Mouse (Mus musculus) left cerebral cortex, adult 11 months (tissue): ENCODE data around the gene Lancl1.

ENCODE experiments used
- DNase-seq: peaks from one replicate; pipeline ENCODE4 v3.0.0; 2022; ENCODE audit warnings: low spot score

Gene Lancl1

DNA sequence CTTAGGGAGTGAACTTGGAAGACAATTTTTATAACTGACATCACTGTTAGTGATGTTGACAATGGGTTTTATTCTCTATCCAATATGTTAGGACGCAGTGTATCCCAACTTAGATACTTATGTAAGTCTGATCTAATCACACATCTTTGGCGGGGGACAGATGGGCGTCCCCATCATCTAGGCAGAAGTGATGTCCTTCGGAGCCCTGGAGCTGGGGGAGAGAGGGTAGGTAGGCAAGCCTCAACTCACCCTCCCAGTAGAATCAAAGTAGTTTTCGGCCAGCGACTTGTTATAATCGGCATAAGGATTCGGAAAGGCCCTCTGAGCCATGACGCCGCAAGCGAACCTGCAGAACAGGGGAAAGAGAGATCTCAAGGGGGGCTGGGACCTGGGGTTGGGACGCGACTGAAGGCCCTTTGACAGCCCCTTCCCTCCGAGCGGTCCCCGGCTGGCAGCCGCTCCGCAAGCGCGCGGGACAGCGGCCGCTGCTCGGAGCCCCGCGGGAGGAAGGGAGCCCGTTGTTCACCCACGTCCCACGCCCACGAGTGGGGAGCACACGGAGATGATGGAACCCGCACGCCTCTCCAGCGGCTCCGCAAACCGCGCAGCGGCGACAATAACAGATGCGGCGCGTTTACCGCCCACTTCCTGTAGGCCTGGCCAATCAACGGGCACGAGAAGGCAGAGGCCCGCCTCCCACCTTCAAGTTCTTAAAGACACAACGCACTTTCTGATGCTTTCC, at the start of gene Lancl1:
Gene Lancl1, minus strand, starts transcription at position 627 of the 742 bp plus-strand sequence.
- DNase-seq, result peak; percentile 87

DNA sequence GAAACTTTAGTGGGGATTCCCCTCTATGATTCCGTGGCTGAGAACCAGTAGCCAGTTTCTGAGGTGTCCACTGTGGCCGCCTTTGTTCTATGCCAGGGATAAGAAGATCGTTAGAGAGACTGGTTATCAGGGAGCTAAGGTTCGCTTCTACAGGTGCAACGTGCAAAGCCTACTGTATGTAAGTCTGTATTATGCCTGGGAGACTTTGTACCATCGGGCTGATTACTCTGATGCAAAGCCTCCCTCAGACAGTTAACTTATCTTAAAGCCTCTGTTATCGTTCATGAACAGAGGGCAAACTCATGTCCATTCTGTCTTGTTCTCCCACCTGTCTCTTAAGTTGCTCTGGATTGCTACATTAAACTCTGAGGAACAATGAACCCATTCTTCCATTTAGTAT, 40.5 kb upstream of the Lancl1 start:
- no peak for DNase-seq

DNA sequence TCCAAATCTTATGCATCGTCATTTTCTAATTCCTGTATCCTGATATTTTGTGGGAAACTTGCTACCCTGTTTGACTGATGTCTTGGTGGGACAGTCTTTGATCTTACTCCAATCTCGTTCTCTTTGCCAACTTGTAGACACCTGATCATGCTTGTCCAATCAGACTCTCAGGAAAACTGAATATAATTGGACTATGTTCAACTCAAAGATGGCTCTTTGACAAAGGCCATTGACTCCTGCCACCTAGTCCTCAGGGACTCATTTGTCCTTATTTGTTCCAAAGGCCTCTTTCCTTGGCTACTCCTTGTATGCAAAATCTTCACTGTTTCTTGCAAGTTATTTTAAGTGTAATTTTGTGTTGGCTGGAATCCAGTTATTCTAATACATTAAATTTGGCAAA, 40.0 kb upstream of the Lancl1 start:
- no peak for DNase-seq

DNA sequence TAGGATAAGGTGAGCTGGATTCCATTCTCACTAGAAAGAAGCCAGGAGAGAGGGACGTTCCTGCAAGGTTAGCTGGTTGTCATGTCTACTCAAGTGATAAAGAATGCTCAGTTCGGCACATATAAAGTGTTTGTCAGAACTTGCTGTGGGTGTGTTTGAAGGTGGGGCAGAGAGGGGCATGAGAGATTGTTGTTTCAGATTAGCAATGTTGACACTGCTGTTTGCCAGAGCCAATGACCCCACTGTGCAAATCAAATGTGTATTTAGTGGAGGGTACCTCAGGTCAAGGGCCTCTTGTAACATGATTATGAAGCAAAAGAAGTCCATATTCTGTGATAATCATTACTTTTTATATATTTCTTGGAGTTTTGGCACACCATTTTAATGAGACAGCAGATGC, 39.1 kb upstream of the Lancl1 start:
- DNase-seq, result no peak

DNA sequence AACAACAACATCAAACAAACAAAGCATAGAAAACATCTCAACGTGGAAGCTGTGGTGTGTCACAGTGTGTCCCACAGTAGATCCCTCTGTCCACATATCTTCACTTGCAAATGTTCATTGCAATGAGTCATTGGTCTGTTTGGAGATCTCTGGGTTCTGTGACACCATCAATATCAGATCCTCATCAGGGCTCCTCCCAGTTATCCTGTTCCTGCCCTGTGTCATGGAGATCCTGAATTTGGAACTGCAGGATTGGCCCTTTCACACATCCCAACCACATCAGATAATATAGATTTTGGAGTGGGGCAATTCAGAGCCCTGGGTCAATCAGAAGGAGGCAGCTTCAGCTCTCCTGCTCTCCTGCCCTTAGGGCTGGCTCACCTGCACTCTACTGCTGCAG, 28.9 kb upstream of the Lancl1 start:
- DNase-seq, result no peak

DNA sequence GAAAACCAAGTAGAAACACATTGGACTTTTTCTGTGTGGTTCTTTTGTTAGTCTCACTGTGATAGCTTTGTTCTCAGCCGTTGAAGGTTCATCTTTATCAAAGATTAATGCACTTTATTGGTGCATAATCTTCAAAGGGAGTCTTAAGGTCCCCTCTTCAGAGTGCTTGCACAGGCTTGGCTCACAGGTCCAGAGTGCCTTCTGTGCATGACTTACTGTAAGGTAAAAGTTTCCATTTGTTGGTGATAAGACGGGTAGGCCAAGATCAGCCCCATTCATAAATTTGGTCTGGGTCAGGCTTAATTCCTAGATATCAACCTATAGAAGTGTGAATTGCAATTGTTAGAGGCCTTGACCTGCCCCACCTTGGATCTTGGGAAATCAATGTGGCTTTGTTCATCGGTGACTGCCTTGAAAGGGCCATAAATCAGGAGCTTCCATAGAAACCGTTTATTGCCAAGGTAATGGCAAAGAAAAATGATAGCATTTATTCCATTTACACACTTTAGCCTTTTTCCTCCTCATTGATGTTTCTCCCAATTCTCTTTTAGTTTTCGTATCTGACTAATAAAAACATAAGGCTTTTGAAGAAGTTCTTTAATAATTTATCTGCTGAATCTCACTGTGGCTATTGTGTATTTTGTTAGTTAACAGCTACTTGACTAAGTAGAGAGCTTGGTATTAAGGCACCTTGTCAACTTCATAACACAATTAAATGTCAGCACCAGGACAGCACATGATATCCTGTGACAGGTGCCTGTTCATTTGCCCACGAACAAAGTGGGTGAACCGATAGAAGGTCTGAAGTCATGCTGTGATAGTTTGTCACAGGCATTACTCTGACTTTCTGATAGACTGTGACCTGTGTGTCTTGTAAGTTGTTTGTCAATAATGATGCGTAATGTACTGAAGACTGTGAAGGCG, 26.9 kb upstream of the Lancl1 start:
- no peak for DNase-seq

DNA sequence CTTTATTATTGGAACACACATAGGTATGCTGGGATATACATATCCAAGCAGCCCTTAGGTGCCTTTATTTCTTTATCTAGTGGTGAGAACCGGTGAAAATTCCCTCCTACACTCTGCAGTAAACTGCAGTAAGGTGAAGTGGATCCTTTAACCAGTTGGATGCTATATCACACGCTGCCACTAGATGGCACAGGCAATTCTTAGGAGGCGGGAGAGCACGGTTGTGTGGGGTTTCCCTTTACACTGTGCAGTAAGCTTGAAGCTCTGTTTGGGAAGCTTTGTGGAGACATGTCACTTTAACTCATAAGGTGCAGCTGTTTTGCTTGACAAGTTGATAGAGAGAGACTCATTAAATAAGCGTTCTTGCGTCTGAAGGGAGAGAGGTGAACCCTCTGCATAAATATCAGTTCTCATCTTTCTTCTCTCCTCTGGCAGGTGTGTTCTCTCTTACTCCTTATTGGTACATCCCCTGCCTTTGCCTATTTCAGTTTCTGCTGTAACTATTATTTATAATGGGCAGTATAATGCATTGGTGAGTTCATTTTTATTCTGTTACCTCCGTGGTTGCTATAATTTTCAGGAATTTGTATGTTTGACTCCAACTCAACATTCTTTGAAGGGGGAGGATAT, 22.9 kb upstream of the Lancl1 start:
- peak; percentile 53 for DNase-seq

DNA sequence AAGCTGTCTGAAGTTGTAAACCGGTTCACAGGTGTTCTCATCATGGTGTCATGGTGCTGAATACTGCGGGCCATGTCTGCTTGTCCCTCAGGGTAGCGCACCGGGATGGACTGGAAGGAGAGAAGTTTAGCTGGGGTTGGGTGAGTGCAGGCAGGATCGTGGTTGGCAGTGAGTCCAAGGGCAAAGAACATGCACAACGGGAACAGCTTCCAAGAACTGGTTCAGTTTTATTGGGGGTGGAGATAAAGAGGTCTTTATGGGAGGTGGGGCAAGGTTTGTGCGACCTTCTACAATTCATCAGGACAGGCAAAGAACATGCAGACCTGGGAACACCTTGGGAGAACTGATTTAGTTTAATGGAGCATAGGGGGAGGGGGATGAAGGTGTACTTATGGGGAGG, 17.1 kb upstream of the Lancl1 start:
- DNase-seq, result no peak

DNA sequence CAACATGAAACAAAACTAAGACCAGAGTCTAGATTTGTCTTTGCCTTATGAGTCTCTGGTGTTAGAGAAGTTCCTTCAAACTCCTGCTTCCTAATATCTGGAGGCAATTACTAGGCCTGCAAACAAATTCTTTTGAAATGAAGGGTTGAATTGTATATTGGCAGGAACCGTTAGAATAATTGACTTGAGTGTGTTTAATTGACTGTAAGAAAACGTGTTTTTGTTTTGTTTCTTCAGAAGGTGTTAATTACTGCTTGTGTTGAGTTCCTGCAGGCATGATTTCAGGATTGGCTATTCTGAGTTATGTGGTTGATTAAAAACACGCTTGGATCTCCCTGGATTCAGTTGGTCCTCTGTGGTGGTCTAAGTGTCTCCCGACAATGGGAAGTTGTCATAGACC, 14.0 kb upstream of the Lancl1 start:
- DNase-seq, result no peak

DNA sequence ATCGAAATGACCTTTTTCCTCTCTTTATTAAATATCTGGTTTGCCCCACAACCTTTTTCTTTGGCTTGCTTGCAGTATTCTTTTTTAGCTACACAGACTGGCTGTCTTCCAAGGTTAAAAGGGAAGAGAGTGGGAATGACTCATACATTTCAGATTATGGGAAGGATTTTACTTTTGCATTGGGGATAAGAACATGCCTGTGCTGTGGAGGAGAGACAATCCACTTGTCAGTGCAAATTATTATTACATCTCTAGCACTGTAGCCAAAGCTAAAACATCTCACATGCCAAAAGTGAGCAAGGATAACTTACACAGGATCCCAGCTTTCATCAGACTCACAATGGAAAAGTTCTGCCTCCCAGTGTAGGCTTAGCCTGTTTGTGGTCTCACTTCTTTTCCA, 10.9 kb upstream of the Lancl1 start:
- DNase-seq, result no peak

DNA sequence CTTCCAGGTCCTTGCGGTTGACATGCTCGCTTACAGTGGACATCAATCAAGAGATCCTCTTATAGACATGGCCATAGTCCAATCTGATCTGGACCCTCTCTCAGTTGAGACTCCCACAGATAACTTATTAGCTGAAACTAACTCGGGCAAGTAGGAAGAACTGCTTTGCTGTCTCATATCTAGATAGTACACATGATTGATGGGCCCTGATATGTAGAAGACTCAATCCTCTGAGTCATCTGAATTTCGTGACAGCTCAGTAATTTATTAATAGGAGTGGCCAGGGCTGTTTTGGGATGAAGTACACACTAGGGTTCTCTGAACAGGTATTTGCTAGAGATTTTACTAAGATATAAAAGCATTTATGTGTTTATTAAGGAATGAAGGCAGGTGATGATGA, 10.0 kb upstream of the Lancl1 start:
- DNase-seq, result no peak

DNA sequence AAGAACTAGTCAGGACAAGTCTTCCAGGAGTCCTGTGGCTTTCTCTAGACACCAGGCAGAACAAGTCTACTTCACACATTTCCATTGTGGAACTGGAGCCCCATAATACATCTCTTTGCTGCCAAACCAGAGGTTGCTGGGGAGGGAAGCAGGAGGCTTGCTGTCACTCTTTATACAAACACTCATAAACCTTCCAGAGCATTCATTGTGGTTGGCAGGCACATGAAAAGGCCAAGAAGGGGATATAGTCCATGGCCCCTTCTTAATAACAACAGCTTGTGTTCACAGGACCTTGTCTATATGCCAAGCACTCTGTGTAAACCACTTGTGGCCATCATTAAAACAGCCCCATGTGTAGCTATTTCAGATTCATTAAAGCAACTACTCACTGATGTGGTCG, 6.4 kb upstream of the Lancl1 start:
- DNase-seq, result no peak

DNA sequence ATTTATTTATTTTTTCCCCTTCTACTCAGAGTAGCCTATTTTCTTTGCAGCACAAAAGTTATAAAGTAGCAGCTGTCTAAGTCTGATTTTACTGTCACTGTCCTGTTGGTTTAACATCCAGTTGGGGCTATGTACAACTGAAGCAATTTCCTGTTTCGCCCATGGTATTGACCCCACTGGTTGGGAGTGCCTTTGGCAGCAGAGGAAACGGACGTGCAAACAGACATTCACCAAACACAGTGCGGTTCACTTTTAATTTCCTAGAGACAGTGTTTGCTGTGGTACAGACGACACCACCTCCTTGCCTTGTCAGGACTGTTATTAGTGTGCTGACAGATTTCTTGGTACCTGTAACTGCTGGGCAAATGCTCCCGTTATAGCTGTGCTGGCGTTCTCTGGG, 3.9 kb upstream of the Lancl1 start:
- no peak for DNase-seq

DNA sequence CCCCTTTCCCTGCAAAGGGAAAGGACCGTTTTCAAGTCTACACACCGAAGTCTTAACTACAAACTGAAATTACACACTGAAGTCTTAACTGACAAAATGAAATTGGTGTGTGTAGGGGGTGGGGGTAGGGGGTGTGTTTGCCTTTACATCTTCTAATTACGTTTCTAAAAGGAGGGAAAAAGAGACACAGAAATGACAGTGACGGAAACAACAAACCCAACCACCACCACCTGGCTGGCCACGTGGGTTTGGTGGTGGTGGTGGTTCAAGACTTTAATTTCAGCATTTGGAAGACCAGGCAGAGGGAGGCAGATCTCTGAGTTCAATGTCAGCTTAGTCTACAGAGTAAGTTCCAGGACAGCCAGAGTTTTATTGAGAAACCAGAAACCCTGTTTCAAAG, 411 bp upstream of the Lancl1 start:
- DNase-seq, result no peak

DNA sequence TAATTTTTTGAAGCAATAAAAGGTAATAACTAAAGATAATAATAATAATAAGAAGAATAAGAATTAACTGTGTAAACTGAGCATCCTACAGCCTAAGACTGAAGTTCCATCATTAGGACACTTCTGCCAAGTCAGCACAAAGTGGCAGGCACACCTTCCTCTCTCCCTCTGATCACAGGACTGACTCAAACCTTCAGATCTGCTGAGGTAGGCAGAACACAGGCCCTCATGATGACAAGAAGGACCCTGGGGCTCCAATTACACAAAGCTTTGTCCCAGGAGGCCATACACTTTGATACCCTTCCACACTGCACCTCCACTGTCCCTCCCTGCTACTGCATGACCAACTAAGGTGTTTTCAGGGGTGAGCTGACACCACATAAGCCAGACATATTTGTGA, 1.5 kb downstream of the Lancl1 start:
- no peak for DNase-seq

DNA sequence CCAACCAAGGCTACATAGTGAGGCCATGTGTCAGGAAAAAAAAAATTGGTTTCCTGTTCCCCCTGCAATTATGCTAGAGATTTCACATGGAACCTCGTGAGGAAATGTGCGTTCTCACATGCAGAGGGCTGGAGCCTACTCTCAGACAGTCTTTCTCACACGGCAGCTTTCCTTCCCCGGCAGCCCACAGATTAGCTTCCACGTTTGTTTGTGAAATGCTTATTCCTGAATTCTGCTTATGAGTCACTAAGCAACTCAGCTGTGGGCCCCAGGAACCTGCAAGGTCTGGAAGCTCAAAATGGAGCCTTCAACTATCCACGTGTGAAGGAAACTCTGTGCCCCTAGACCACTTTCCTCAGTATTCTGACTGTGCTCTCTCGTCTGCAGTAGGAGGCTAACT, 5.4 kb downstream of the Lancl1 start:
- no peak for DNase-seq

DNA sequence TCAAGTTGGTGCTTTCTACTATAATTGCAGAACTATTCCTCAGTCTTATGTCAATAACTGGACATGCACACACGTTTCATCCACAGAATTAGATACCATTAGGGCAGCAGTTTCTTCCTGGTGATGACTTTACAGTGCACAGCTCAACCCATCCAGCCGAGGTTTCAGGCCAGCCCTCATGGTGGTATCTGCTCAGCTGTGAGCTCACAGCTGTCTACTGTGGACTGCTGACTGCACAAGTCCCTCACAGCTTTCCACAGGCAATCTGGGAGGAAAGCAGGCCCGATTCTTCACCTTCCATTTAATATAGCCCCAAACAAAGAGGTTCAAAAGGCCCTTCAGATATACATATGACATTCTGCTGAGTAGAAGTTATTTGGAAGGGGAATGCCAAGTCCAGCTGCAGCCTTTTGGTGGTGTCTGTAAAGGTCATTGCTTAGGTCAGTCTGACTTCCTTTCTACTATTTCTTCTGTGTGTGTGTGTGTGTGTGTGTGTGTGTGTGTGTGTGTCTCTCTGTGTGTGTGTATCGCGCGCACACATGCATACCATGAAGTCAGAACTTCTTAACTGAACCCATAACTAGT, 11.7 kb downstream of the Lancl1 start:
- DNase-seq, result no peak

DNA sequence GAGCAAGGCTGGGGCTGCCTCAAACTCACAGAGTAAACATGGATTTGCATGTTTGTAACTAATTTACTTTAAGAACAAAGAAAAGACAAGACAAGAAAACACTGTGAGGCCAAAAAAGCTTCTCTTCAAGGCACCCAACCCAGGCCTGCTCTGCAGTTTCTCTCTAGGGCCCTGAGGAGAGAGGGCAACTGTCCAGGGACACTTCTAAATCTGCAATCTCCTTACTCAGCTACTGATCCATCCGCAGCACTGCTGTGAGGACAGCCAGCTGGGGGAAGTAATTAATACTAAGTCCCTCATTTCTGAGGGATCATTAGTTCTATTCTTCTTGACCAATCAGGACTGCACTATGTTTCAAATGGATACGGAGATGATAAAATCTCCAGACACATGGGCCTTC, 12.5 kb downstream of the Lancl1 start:
- no peak for DNase-seq

DNA sequence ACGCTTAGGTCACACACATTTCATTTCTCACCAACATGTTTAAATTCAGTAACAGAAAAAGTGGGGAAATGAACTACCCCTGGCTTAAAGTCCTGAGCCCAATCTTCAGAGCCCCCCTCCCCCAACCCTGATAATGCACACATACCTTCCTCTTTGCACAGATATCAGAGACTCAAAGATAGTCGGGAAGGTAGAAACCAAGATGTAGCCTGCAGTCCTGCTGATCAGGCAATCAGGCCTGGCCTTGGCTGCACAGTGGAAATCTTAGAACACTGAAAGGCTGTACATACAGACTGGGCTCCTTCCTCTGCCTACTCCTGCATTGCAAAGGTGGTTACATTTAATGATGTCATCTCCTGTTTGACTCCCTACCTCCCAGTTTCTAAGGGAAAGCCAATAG, 15.9 kb downstream of the Lancl1 start:
- no peak for DNase-seq

DNA sequence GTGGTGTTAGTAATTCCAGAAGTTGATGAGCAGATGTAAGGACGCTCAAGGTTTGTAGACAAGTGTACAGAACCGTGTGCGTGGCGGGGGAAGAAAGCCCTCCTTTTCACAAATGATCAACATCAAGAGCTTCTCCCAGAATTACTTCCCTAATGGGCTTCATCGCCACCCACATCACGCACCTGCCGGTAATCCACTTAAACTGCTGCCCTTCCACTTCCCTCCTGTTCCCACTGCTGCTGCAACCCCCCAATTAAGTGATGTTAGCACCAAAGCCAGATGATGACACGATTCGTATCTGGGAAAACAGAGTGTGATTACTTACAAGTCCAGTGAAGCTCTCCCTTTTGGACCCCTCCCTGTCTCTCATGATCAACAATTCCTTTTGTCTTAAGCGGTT, 16.6 kb downstream of the Lancl1 start:
- DNase-seq, result no peak

DNA sequence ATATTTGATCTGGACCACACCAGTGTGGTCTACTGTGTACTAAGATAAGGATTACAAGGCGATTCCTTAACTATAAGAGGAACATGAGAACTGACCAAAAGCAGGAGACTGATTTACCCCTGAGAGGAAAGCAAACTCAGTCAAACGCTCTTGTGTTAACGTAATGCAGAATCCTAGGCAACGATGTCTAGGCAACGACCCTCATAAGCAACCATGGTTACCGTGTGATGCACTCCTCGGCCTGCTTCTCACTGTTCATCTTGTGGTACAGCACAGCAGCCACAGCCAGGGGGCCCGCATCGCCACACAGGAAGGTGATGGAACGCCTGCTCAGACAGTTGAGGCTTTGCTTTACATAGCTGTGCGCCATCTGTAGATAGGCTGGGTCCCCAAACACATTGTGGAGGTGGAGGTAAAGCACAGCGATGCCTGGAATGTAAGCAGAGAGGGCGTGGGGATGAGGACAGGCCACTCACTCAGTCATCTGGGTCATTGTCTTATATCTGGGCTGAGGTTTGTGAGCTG, 18.0 kb downstream of the Lancl1 start:
- no peak for DNase-seq

DNA sequence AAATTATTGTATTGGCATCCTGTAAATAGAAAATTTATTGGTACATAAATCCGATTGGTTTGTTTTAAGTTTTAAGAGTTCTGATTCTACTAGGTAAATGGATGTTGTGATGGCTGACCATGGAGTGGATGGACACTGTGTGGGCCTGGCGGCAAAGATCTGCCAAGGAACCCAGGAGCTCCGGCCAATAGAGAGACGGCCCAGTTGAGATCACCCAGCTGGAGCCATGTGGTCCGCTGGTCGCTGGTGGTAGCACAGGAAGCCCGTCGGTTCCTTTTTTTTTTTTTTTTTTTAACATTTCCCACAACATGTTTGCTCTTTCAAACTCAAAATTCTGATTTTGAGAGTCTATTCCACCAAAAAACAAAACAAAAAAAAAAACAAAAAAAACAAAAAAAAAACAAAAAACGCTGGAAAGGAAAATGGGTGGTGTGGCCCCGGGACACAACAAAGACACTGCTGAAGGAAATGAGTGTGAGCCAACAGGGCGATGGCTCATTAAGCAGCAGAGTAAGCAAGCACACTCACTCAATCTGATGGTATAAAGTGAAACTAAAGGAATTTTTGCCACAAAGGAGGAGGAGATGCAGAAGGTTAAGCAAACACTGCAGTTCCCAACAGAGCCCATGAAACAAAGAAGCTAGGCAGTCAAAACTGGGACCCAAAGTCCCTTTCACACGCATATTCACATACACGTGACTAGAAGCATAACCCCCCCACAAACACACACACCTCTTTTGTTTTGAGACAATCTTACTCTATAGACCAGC, 21.4 kb downstream of the Lancl1 start:
- DNase-seq, result no peak
